Mouse (Mus musculus): ENCODE data around the gene Ovol3.

Gene Ovol3

DNA sequence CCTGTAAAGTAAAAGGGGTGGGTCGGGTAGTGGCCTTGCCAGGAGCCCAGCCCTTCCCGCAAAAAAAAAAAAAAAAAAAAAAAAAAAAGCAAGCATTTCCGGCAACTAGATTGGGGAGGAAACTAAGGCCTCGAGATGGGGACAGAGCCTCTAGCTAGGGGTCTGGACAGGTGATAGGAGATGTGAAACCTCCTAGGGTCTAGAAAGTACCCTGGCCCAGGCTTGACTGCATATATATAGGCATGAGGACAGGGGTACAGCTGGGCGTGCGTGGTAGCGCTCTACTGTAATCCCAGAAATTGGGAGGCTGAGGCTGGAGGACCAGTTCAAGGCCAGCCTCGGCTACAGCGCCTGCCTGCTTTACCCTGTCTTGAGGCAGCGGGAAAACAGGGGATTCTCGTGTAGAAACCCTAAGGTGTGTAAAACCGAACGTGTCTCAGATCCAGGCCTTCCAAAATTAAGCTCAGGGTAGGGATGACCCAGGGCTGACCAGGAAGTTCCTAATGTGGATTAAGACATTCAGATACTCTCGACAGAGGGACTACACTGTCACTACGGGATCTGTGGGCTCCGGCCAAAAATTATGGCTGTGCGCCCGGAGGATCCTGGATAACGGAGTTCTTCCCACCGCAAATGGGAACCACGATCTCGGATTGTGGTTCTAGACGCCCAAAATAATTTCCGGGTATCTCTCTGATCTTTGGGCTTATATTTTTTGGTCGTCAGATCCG lies 41.3 kb downstream of the Ovol3 start:
- peak; percentile 53 for DNase-seq (ENCODE audit: low spot score)

DNA sequence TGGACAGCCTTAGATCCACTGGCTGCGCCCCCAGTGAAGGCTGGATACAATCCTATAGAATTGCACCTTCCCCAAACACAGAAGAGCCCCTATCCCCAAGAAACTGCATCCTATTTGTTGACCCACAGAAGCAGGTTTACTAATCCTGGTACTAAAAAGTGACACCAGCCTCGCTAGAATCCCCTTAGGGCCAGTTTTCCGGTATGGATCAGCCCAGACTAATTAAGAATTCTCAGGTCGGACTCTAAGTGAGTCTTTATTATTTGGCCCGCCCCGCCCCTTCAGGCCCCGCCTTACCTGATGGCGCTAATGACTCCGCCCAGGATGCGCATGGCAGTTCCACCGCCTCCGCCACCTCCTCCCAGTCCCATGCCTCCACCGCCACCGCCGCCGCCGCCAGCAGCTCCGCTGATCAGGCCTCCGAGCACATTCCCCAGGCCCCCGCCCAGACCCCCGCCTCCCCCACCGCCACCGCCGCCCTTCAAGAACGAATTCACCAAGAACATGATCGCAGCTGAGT lies 41.9 kb downstream of the Ovol3 start:
- DNase-seq (ENCODE audit: low spot score) = peak; percentile 85

DNA sequence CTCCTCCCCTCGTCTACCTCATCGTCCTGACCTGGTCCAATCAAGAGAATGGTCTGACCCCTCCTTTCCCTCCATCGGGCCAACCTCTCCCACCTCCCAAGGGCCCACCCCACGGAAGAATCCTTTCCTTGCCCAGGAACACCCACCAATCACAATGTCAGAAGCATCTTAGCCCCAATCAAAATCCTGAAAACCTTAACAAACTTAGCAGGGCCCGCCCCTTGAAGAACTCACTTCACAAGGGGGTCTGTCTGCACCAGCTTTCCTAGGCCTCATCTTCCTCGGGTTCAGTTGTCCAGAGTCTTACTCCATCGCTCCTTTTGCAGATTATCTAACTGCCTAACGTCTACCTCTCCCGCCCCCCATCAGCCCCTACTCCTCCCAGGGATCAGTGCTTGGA lies 42.5 kb downstream of the Ovol3 start:
- DNase-seq (ENCODE audit: low spot score) = no peak

DNA sequence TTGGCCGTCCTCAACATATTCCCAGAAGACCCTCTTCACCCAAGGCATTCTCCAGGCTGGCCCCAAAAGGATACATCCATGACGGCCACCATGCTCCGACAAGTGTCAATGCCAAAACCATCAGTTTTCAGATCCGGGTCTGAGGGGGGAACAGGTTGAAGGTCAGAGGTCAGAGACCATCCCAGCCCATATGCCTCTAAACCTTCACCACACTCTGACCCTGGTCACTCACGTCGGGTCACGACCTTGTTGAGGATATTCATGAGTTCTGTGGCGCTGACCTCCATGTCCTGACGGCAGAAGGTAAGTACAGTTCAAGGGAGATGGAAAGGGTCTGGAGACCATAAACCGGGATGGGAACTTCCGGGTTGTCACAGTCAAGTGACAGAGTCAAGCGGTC lies 43.4 kb downstream of the Ovol3 start:
- no peak for DNase-seq (ENCODE audit: low spot score)

DNA sequence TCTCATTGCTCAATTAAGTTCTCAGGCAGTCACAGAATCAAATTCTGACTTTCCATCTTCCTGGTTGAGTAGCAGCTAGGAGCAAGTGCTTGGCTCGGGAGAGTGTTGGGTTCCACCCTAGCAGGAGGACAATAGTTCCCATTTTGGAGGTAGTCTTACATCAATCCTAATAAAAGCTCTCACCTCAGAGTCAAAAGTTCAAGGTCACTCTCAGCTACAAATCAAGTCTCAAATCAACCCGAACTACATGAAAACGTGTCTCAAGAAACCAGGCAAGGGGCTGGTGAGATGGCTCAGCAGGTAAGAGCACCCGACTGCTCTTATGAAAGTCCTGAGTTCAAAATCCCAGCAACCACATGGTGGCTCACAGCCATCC lies 46.4 kb downstream of the Ovol3 start:
- no peak for DNase-seq (ENCODE audit: low spot score)

DNA sequence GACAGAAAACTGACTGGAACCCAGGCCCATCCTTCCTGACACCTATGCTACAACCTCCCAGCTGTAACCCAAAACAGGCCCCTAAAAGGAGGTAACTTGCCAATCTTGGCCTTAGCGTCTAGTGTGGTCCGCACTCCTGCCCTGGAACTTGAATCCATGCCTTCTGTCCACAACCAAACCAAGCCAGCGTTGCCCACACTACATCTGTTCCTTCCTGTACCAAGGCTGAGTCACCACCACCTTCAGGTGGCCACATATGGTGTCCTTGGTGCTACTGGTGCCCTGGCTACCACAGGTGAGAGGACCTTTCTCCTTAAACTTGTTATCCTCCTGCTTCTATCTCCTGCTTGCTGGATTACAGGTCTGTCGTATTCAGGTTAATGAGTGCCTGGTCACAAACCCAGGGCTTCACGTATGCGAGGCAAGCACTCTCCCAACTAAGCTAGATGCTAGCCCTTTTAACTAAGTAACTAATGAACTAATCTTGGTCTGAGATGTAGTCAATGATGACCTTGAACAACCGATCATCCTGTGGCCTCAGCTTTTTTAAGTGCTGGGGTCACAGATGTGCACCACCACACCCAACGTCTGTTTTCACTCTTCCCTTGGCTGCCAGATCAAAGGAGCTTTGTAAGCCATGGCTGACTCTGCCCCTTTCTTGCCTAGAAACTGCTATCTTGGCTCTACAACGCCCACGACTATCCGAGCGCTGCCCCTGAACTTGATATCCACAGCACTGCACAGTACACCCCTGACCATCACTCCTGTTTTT lies 47.0 kb downstream of the Ovol3 start:
- no peak for DNase-seq (ENCODE audit: low spot score)

DNA sequence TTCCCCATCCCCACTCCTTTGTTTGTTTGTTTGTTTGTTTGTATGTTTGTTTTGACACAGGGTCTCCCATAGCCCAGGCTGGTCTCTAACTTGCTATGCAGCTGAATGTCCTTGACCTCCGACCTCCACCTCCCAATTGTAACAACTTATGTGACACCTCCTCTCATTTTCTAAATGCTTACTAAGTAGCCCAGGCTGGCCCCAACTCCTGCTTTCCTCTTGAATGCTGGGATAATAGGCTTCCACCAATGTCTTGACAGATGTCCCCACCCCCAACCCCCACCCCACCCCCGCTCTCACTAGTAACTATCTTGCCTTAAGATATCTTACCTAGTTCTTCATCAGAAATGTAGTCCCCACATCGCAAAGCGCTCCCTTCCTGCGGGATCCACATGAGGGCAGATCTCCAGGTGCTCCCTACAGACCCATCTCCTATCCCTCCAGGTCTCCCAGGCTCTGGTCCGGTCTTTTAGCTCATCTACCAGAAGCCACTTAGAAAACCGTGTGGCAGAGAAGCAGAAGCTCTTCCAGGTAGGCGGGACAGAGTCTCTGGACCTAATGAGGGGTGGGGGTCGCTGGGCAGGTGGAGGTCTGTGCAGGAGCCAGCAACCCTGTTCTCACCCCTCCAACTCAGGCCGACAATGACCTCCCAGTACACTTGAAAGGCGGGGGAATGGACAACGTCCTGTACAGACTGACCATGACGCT lies 50.7 kb downstream of the Ovol3 start:
- DNase-seq (ENCODE audit: low spot score) = no peak

DNA sequence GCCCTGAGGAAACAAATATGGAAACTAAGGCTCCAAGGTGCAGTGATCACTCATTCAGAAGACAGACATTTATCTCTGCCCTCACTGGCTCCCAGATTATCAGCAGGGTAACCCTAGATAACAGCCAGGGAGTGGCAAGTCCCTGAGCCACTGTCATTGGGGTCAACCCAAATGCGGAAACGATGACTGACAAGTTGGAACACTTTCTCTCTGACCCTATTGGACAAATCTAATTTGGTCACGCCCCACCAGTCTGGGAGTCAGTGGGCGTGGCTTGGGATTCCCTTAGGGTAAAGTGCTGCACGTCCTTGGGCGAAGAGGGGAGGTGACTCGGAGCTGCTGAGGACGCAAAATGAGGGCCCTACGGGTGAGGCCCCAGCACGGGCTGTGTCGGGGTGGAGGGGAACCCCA lies 51.6 kb downstream of the Ovol3 start, which contains the start of gene Cox7a1:
TSS of gene Cox7a1 (plus strand) at position 266 of the 411 bp plus-strand sequence.
- DNase-seq (ENCODE audit: low spot score) = peak; percentile 91
